Mouse (Mus musculus) heart, adult 2 months (tissue): ENCODE measurements around the gene 4833439L19Rik. TPM values are rescaled to one million over a fixed set of nuclear protein-coding genes. Genes with fewer than 3 reads are reported as not detected.

Source experiments
- DNase-seq, 2 experiments: peaks; one replicate each; pipeline ENCODE4 v3.0.0; 2021
- H3K27ac ChIP-seq: fragments of 200-600 bp; 2 replicates; pipeline ENCODE4 v1.8.1; 2022
- H3K27me3 ChIP-seq: fragments of 200-500 bp; 2 replicates; pipeline ENCODE4 v1.6.1; 2012; ENCODE audit warnings: mild to moderate bottlenecking, low read length, inconsistent platforms, mixed read lengths; ENCODE audit not compliant: control insufficient read depth, insufficient read depth
- H3K36me3 ChIP-seq: fragments of 200-500 bp; 2 replicates; pipeline ENCODE4 v1.6.1; 2012; ENCODE audit warnings: low read length, inconsistent platforms; ENCODE audit not compliant: control insufficient read depth, insufficient read depth
- H3K4me1 ChIP-seq: fragments of 200-500 bp; 2 replicates; pipeline ENCODE4 v1.6.1; 2011; ENCODE audit warnings: low read length; ENCODE audit not compliant: control insufficient read depth, insufficient read depth
- H3K4me3 ChIP-seq: fragments of 200-600 bp; 2 replicates; pipeline ENCODE4 v1.8.1; 2022
- H3K79me2 ChIP-seq: fragments of 200-500 bp; replicated peaks from 2 replicates; pipeline ENCODE4 v1.6.1; 2012; ENCODE audit warnings: mild to moderate bottlenecking, inconsistent platforms, low read length, moderate library complexity, mixed read lengths; ENCODE audit not compliant: control insufficient read depth, insufficient read depth
- H3K9ac ChIP-seq: fragments of 200-500 bp; 2 replicates; pipeline ENCODE4 v1.6.1; 2012; ENCODE audit warnings: low read depth, mild to moderate bottlenecking, control low read depth, inconsistent platforms, low read length, mixed read lengths
- CTCF ChIP-seq: fragments of 200-600 bp; IDR thresholded peaks from 2 replicates; pipeline ENCODE4 v1.8.1; 2022; ENCODE audit warnings: antibody characterized with exemption, mild to moderate bottlenecking, moderate library complexity
- EP300 ChIP-seq: fragments of 200-500 bp; IDR thresholded peaks from 2 replicates; pipeline ENCODE4 v1.6.1; 2011; ENCODE audit warnings: low read depth, low read length, control low read depth; ENCODE audit not compliant: insufficient read depth
- POLR2A ChIP-seq: fragments of 200-500 bp; IDR thresholded peaks from 2 replicates; pipeline ENCODE4 v1.6.1; 2011; ENCODE audit warnings: mild to moderate bottlenecking, low read depth, low read length, control low read depth; ENCODE audit not compliant: insufficient read depth
- WGBS: fragments of 180-500 bp; shearing (Covaris S2); methylation state at CpG from one replicate; pipeline ENCODE4 v1.1.7; 2018; 5-methylcytosine and 5-hydroxymethylcytosine counted together
- intact Hi-C: fragments of 180-260 bp; cut with DNase I; formaldehyde crosslinking; loops from one replicate; pipeline ENCODE4 v1.15.1; 2025
- microRNA-seq, 2 experiments: library from miRNA; unstranded; fragments of <30 nt; microRNA quantifications; one replicate each; pipeline ENCODE4 v1.2.0; 2021
- polyA plus RNA-seq: library from polyadenylated mRNA; depleted of rRNA; stranded (reverse); fragments of >200 nt; gene quantifications from 2 replicates; pipeline ENCODE4 v1.2.3, GENCODE M21; 2012; rRNA removed
- total RNA-seq, 2 experiments: library from RNA; stranded (reverse); gene quantifications; 2 replicates each; pipeline ENCODE4 v1.2.3; 2021

4833439L19Rik gene
- total and polyA plus RNA-seq, 3 experiments: 84.8 to 114 (median 93.1) TPM

- DNase-seq: no peak
- Histone ChIP-seq H3K4me3 (no peak overlapping the region), H3K79me2 (no peaks in the 10 kb centered on the region), H3K27me3 (no peaks in the 10 kb centered on the region; the same call in 1 of the 2 replicates), H3K9ac (no peak overlapping the region), H3K27ac (no peak overlapping the region), H3K36me3 (no peaks in the 10 kb centered on the region), H3K4me1 (peaks cover 3% of the 10 kb centered on the region; the same call in 1 of the 2 replicates)
- intact Hi-C loops: loop anchor here (5.0 kb wide), 1 partner anchor 65 kb away; the partner anchor contains the start of gene 4833439L19Rik
- WGBS: 62% methylated on average over 3 of the region's 3 CpGs
- TF ChIP-seq POLR2A: no peak
- no peak for TF ChIP-seq EP300
- TF ChIP-seq CTCF: no peak
Observed at GRCm38 (mm10) chr13:54501957-54502690, 63.1 kb downstream of the 4833439L19Rik start.

GRCm38 (mm10) chr13:54501352-54501751, 63.9 kb downstream of the 4833439L19Rik start:
- Histone ChIP-seq H3K4me1 (peaks cover 3% of the 10 kb centered on the region; the same call in 1 of the 2 replicates), H3K36me3 (no peaks in the 10 kb centered on the region), H3K27ac (no peak overlapping the region), H3K4me3 (no peak overlapping the region), H3K9ac (no peak overlapping the region), H3K79me2 (no peaks in the 10 kb centered on the region), H3K27me3 (no peaks in the 10 kb centered on the region; the same call in 1 of the 2 replicates)
- DNase-seq: no peak
- 79% methylated on average over 2 of the region's 2 CpGs for WGBS
- no peak for TF ChIP-seq EP300
- TF ChIP-seq POLR2A: no peak
- no peak for TF ChIP-seq CTCF
- intact Hi-C loops: loop anchor here (5.0 kb wide), 1 partner anchor 66 kb away; the partner anchor contains the start of gene 4833439L19Rik

Small RNAs within 50 kb of the gene (microRNA-seq; reads per million reads assigned to microRNA genes)
- 0 reads per million in 2 experiments for gene Gm24195

Other genes starting within 250 kb of the 4833439L19Rik start
- gene Cplx2, start 194.1 kb downstream of the 4833439L19Rik start, total RNA-seq: 1 to 10 TPM; 2.3 to 2.4 TPM
- gene Cplx2, start 194.1 kb downstream of the 4833439L19Rik start, polyA plus RNA-seq: 3.0 and 4.2 TPM in 2 replicates
- gene Thoc3, start 96.6 kb downstream of the 4833439L19Rik start, total RNA-seq: 10 to 100 TPM; 19.3 to 20.6 TPM
- gene Thoc3, start 96.6 kb downstream of the 4833439L19Rik start, polyA plus RNA-seq: 10.7 and 16.7 TPM in 2 replicates
- gene Simc1, start 61.7 kb downstream of the 4833439L19Rik start, total RNA-seq: 1 to 10 TPM; 1.7 TPM
- 1.9 and 2.8 TPM in 2 replicates for gene Simc1, start 61.7 kb downstream of the 4833439L19Rik start, polyA plus RNA-seq
- 1 to 10 TPM; 6.2 to 6.8 TPM for gene Arl10, start 9.6 kb upstream of the 4833439L19Rik start, total RNA-seq
- 8.9 and 11.8 TPM in 2 replicates for gene Arl10, start 9.6 kb upstream of the 4833439L19Rik start, polyA plus RNA-seq
- gene Nop16, start 24.7 kb upstream of the 4833439L19Rik start, total RNA-seq: 10 to 100 TPM; 16.5 to 17.1 TPM
- gene Nop16, start 24.7 kb upstream of the 4833439L19Rik start, polyA plus RNA-seq: 5.9 and 10.0 TPM in 2 replicates
- 100 to 1,000 TPM; 169 to 189 TPM for gene Higd2a, start 24.8 kb upstream of the 4833439L19Rik start, total RNA-seq
- 189 and 270 TPM in 2 replicates for gene Higd2a, start 24.8 kb upstream of the 4833439L19Rik start, polyA plus RNA-seq
- gene Cltb, start 45.9 kb upstream of the 4833439L19Rik start, total RNA-seq: 100 to 1,000 TPM in 1 of 2 experiments, 10 to 100 TPM in 1; 96.6 to 105 TPM
- gene Cltb, start 45.9 kb upstream of the 4833439L19Rik start, polyA plus RNA-seq: 51.2 and 64.1 TPM in 2 replicates
- gene Faf2, start 56.3 kb upstream of the 4833439L19Rik start, total RNA-seq: 10 to 100 TPM; 20.4 to 21.4 TPM
- 9.2 and 17.2 TPM in 2 replicates for gene Faf2, start 56.3 kb upstream of the 4833439L19Rik start, polyA plus RNA-seq
- 10 to 100 TPM; 51.6 to 54.6 TPM for gene Rnf44, start 128.5 kb upstream of the 4833439L19Rik start, total RNA-seq
- 69.2 and 94.5 TPM in 2 replicates for gene Rnf44, start 128.5 kb upstream of the 4833439L19Rik start, polyA plus RNA-seq
- gene Cdhr2, start 136.0 kb upstream of the 4833439L19Rik start, total RNA-seq: not detected
- gene Cdhr2, start 136.0 kb upstream of the 4833439L19Rik start, polyA plus RNA-seq: 0.04 TPM in 1 of 2 replicates, not detected in the other
- gene Gprin1, start 184.4 kb upstream of the 4833439L19Rik start, total RNA-seq: not detected
- gene Gprin1, start 184.4 kb upstream of the 4833439L19Rik start, polyA plus RNA-seq: 0.03 TPM in 1 of 2 replicates, not detected in the other
- gene Sncb, start 201.2 kb upstream of the 4833439L19Rik start, total RNA-seq: not detected
- gene Sncb, start 201.2 kb upstream of the 4833439L19Rik start, polyA plus RNA-seq: 0.20 and 0.31 TPM in 2 replicates
- not detected for gene Eif4e1b, start 218.6 kb upstream of the 4833439L19Rik start, total RNA-seq
- not detected in 2 replicates for gene Eif4e1b, start 218.6 kb upstream of the 4833439L19Rik start, polyA plus RNA-seq
- gene Tspan17, start 223.9 kb upstream of the 4833439L19Rik start, total RNA-seq: 10 to 100 TPM; 10.0 to 12.7 TPM
- gene Tspan17, start 223.9 kb upstream of the 4833439L19Rik start, polyA plus RNA-seq: 7.2 and 7.6 TPM in 2 replicates